Mouse (Mus musculus) MN1 (cell line): ENCODE results near the gene Rxrb.
A peak's percentile ranks its signal among the peaks of the same experiment; 100 is the strongest.

ENCODE experiments used
- DNase-seq: peaks from one replicate; pipeline ENCODE4 v3.0.0-alpha.2; 2016; ENCODE audit warnings: low spot score

Rxrb gene

GRCm38 (mm10) chr17:34047404-34048050 is 15.9 kb downstream of the Rxrb start:
- DNase-seq, result no peak

DNA sequence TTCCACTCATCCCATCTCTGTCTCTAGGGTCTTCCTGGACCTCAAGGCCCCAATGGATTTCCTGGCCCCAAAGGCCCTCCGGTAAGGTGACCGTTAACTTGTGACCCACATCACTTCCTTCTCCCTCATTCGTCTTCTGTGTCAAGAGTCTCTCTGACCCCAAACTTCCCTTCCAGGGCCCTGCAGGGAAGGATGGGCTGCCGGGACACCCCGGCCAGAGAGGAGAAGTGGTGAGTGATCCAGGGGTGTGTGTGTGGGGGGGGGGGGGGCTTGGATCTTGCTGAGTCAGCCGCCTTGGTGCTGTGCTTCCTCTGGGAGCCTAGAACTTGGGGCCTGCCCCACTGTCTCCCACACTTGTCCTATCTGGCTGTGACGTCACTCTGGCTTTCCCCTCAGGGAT is 25.6 kb downstream of the Rxrb start:
- no peak for DNase-seq

- no peak for DNase-seq
Observed at GRCm38 (mm10) chr17:34068864-34069263, 37.3 kb downstream of the Rxrb start.

DNA sequence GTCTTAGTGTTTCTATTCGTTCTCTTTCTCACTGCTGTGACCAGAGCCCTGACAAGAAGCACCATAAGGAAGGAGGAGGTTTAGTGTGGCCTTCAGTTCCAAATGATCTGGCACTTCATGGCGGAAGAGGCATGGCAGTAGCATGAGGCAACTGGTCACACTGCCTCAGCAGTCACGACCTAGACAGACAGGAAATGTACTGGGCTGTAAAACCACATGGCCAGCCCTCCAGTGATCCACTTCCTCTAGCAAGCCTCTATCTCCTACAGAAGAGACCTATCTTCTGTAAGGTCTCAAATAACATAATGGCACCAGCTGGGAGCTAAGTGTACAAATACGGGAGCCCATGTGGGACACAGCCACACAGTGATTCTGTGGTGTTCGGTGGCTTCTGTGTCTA is 40.5 kb downstream of the Rxrb start:
- no peak for DNase-seq

GRCm38 (mm10) chr17:34075271-34075670 is 43.7 kb downstream of the Rxrb start:
- DNase-seq, result peak; percentile 70

- DNase-seq, result peak; percentile 88
Observed at GRCm38 (mm10) chr17:34077549-34077948, 45.9 kb downstream of the Rxrb start.

DNA sequence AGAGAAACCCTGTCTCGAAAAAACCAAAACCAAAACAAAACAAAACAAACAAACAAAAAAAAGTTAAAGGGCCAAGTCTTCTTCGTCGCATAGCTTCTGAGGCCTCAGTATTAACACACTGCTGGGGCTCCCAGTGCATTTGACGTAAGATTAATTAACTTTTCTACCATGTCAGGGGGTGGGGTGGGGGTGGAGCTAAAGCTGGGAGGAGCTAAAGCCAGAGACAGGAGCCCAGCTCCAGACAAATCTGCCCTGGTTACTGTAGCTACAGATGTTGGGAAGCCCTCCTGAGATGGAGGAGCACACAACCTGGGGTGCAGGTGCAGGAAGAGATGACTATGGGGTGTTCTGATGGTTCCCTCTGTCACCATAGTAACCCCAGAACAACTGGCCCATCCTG is 46.5 kb downstream of the Rxrb start:
- peak; percentile 16 for DNase-seq

GRCm38 (mm10) chr17:34079002-34079401 is 47.4 kb downstream of the Rxrb start:
- DNase-seq, result no peak

DNA sequence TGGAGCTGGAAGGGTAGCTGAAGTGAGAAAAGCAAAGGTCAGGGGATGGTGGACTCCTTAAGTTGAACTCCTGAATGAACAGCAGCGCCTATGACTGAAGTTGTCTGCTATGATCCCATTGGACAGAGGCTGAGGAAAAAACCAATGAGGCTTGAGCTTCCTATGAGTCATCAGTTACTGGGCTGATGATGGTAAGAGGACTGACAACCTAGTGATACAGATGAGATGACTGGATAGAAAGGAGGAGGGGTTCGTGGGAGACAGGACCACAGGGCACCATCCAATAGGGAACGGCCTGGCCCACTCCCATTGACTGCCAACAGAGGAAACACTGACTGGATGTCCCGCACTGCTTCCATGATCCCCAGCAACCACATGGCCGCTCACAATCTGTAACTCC is 48.0 kb downstream of the Rxrb start:
- DNase-seq, result peak; percentile 75

DNA sequence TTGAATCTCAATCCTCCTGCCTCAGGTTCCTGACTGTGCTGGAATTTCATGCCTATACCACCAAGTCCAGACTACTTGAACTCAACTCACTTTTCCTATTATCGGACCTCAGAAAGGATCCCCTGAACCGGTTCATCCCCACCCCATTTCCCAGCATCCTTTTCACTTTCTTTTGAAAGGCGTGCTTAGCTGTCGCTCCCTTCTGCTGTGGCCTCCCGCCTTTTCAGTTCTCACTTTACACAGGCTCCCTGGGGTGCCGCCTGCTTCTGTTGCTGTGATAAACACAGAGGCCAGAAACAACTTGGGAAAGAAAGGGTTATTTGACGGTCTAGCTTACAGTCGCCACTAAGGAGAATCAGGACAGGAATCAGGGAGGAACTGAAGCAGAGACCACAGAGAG is 51.5 kb downstream of the Rxrb start:
- DNase-seq, result no peak

GRCm38 (mm10) chr17:34087386-34087785 is 55.8 kb downstream of the Rxrb start:
- DNase-seq, result no peak
